Mouse (Mus musculus) lung, postnatal 25 days (tissue): ENCODE measurements at regions not wholly inside any gene's neighbourhood (a gene's known extent, or its start where the extent isn't known, plus 50 kb on each side); places are given as distances from the start of the nearest gene placed in this dataset.

Source experiments
- DNase-seq: peaks from one replicate; pipeline ENCODE4 v3.0.0; 2022; ENCODE audit warnings: low spot score

DNA sequence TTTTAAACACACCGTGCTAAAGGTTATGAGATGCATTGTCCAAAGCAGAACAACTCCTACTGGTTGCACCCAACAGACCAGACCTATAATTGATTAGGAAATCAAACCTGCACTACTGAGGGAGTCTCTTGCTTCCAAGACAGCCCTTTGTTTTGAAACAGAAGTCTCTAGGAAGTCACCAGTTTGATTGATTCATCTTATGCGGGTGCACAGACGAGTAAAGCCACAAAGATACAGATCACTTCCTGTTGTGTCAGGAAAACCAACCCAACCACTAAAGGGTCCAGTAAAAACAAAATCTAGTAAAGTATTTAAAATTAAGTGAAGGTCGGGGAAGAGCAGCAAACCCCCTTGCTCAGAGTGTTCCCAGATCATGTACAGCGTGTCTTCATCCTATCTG is 58.3 kb upstream of the N6amt1 start:
- DNase-seq = no peak

DNA sequence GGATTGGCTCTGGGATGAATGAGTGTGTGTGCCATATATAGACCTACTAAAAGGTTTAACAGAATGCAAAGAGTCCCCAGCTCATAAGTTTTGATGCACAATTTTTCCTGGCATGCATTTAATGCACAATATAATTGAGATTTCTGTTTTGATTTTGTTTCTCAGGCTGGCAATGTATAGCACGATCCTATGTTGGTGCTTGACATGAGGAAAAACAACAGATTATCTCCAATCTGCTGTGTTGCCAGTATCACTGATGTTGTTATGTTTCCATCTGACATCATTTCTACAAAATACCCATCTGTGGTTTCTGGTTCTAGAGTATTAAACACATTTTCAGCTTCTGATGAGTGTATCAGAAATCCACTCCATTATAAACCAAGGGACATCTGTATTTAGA is 61.2 kb upstream of the N6amt1 start:
- DNase-seq = no peak

DNA sequence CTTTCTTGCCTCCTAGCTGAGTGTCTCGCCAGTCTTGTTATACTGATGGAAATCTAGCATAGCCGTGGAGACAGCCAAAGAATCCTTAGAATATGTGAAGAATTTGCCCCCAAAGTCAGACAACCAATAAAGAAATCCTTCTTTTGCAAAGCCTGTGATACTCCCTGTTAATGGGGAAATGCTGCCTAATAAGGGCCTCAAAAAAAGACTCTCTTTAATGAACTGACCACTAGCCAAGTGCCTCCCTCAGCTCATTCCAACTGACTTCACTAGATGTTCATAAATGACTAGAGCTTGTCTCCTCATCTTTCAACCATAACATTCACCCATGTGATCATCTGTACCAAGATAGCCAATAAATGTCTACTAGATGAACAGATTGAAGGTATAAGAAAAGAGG is 62.3 kb upstream of the N6amt1 start:
- DNase-seq = no peak

- DNase-seq = no peak
Measured at GRCm38 (mm10) chr16:87285639-87286038, 68.3 kb upstream of the N6amt1 start.

DNA sequence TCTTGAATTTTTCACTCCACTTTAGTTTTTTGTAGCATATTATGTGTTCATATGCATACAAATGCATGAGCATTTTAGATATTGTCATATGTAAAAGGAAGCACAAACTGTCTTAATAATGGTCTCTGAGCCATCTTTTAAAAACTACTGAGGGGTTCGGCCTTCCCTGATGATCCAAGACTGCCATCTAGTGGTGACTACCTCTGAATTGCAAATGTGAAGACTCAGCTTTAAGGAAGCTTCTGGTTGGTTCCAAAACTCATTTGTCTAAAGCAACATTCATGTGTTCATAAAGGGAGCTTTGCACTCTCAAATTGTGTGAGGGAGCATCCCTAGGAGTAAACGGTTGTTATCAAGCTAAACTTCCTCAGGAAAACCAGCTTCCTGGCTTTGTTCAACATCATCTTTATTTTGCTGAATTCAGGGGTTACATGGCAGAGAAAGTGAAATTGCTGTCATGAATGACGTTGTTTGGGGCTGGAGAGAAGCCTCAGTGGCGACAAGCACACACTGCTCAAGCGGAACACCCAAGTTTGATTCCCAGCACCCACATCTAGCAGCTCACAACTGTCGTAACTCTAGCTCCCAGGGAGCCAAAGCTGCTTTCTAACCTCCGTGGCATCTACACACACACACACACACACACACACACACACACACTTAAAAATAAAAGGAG is 69.0 kb upstream of the N6amt1 start:
- DNase-seq = peak; percentile 30

DNA sequence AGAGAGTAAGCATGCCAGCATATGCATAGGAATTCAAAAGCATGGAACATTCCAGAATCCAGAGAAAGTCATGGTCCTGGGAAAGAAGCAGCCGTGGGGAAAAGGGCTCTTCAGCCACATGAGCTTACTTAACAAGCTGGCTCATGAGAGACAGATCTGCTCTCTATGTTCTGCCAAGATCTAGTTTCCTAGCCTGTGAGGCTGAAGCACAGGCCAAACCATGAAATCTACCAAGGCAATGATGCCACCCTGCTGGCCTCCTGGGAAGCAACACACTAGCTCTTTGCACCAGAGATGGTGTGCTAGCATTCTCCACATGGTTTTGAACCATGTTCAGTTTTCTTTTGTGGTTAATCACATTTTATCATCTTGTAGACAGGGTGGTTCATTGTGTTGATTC is 75.5 kb upstream of the N6amt1 start:
- DNase-seq = no peak

- DNase-seq = no peak
Measured at GRCm38 (mm10) chr16:87272363-87272762, 81.6 kb upstream of the N6amt1 start.

DNA sequence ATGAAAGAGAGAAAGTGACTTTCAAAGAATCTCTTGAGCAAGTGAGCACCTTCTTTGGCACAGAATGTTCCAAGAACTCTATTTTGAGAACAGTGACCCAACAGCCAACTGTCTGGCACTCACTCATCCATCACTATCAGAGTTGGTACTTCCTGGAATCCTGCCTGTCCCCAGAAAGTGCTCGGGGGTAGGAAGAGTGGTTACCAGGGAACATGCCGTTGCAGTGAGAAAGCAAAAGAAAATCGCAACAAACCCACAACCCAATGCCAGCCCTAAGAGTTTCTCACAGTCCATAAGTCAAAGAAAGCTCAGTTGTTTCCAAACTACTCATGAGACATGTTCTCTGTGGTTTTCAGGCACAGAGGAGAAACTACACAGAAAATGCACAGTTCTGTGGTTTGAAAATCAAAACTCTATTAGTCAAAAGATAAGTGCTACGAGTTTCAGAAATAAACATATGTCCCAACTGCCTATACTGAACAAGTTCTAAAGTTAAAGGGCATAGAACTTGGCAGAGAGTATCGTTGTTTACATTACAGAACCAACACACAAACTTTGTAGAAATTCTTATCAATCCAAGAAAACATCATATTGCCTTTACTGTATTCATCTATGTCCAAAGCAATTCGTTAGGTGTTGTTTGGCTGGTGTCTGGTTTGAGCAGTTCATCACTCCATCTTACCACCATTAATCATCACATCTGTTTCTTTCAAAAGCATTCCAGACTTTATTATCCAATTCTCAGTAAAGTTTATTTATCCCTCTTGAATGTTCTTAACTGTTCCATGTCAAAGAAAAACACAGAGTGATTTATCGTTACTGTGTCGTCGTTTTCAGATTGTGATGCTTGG is 85.8 kb upstream of the N6amt1 start:
- DNase-seq = peak; percentile 39

DNA sequence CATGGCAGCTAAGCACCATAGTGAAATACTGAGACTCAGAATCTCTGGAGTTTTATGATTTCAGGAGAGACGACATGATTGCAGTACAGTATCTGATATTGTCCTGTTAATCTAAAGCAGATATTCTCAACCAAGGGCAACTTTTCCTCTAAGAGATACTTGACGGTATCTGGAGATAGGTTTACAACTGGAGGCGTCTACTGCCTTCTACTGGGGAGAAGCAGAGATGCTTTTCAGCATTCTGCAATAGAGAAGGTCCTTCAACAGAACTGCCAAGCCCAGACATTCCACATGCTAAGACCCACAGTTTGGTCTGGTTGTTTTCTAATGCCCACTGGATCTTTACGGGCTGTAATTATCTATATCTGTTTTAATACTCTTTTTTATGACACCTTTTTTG is 86.5 kb upstream of the N6amt1 start:
- DNase-seq = no peak

DNA sequence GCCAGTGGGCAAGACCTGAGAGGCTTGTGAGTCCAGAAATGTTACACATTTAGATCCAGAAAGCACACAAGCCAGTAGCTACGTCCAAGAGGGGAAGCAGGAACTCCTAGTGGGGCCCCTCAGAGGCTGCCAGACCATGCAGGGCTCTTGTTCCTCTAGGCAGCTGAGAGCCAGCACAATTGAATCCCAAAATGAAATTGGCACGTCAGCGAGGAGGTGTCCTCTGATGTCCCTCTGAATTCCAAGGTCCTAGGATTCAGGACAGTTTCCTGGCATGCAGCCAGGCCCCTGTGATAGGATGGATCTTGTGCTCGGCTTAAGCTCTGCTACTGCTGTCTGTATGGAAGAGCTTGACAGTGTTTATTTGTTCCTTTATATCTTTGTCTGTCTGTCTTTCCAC is 90.4 kb upstream of the N6amt1 start:
- peak; percentile 34 for DNase-seq

- DNase-seq = no peak
Measured at GRCm38 (mm10) chr16:87263041-87263440, 90.9 kb upstream of the N6amt1 start.

DNA sequence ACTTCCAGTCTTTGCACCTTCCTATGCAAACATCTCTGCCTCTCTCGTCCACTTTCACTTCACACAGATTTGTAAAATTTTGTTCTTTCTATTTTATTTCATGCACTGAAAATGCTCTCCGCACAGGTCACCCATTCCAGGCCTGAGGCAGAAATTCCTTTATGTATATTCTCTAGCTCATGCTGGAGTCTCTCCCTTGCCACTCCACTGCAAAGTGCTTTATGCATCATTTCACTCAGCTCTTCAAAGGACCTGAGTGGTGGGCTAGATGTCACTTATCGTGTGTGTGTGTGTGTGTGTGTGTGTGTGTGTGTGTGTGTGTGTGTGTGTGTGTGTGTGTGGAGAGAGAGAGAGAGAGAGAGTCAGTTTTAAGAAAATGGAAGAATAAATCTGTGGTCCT is 91.5 kb upstream of the N6amt1 start:
- no peak for DNase-seq

GRCm38 (mm10) chr16:87261527-87261926 is 92.5 kb upstream of the N6amt1 start:
- peak; percentile 78 for DNase-seq

DNA sequence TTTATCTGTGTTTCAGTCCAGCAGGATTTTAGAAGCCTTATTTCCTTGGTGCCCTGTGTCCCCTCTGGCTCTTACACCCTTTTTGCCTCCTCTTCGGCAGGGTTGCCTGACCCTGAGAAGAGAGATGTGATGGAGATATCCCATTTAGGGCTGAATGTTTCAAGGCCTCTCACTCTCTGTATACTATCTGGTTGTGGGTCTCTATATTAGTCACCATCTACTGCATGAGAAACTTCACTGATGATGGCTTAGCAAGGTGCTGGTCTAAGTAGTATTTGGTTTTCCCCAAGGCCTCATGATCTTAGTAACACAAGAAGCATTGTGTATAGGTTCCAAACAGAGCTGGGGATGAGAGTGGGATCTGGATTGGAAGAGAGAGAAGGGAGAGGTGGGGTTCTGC is 99.2 kb upstream of the N6amt1 start:
- DNase-seq = no peak

GRCm38 (mm10) chr16:87250531-87250930 is 103.5 kb upstream of the N6amt1 start:
- no peak for DNase-seq

GRCm38 (mm10) chr16:87249903-87250302 is 104.1 kb upstream of the N6amt1 start:
- no peak for DNase-seq

DNA sequence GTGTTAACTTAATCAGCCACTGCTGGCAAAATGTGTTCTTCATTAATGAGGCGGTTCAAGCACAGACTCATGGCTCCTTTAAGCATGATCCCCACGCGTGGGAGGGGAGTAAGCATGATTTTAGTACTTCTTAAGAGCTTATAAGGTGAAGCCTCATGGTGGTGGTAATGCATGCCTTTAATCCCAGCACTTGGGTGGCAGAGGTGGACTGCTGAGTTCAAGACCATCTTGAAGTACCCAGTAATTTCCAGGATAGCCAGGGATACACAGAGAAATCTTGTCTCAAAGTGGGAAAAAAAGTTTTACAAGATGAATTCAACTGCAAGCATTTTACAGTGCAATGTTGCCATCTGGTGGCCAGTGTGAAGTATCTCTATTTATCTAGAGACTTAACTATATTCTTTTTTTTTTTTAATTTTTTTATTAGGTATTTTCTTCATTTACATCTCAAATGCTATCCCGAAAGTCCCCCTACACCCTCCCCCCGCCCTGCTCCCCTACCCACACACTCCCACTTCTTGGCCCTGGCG is 105.4 kb upstream of the N6amt1 start:
- DNase-seq = peak; percentile 53

- DNase-seq = peak; percentile 61
Measured at GRCm38 (mm10) chr16:87245933-87246791, 107.8 kb upstream of the N6amt1 start.

GRCm38 (mm10) chr16:87245441-87245840 is 108.5 kb upstream of the N6amt1 start:
- DNase-seq = no peak

DNA sequence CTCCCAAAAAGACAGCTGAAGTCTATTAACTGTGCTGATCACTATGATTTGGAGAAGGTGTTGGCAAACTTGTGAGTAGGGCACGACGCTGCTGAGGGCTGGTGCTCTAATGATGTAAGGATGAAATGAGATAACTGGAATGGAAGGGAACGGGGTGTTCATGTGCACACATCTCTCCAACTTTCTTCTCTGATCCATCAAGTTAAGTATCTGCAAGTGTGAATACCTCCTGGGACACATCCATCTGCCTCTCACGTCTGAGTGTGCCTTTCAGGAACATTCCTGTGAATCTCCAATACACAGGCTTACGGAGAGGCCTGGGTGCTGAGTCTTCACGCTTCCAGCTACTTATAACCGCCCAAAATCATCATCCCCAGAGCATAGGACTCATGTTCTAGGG is 112.0 kb upstream of the N6amt1 start:
- no peak for DNase-seq

GRCm38 (mm10) chr16:87239105-87239504 is 114.9 kb upstream of the N6amt1 start:
- no peak for DNase-seq

GRCm38 (mm10) chr16:87234199-87234598 is 119.8 kb upstream of the N6amt1 start:
- no peak for DNase-seq
